Mouse (Mus musculus) mouse trophoblast stem cell (cell line): ENCODE results near the gene Eif4e.
"Not testable (repeated sequence)": the region's sequence is repeated elsewhere in the genome, so short reads cannot be mapped to it uniquely, and the experiment has no call there.

ENCODE experiments used
- in situ Hi-C, 2 experiments: fragments of 300-500 bp; cut with MseI, MboI; formaldehyde crosslinking; loops; 2 replicates in 1 of 2; 3 replicates in 1 of 2; pipeline ENCODE4 v1.15.1; 2025

The Eif4e gene

GRCm38 (mm10) chr3:138517881-138518280, 8.1 kb upstream of the Eif4e start:
- in situ Hi-C loops: no loop called here

- in situ Hi-C loops: no loop called here
These were observed 6.8 kb upstream of the Eif4e start for GRCm38 (mm10) chr3:138519218-138519617.

- in situ Hi-C loops: no loop called here
These were observed 2.0 kb upstream of the Eif4e start for GRCm38 (mm10) chr3:138523956-138524355.

- in situ Hi-C loops: no loop called here
These were observed 485 bp upstream of the Eif4e start for GRCm38 (mm10) chr3:138525494-138525893.

GRCm38 (mm10) chr3:138526916-138527666, 1.1 kb downstream of the Eif4e start:
- in situ Hi-C loops: no loop called here

- in situ Hi-C loops: no loop called here
These were observed 1.8 kb downstream of the Eif4e start for GRCm38 (mm10) chr3:138527667-138528231.

GRCm38 (mm10) chr3:138528265-138528664, 2.3 kb downstream of the Eif4e start:
- in situ Hi-C loops: no loop called here

- in situ Hi-C loops: no loop called here
These were observed 4.8 kb downstream of the Eif4e start for GRCm38 (mm10) chr3:138530578-138531478.

- in situ Hi-C loops: no loop called here
These were observed 5.7 kb downstream of the Eif4e start for GRCm38 (mm10) chr3:138531479-138532181.

- in situ Hi-C loops: no loop called here
These were observed 6.8 kb downstream of the Eif4e start for GRCm38 (mm10) chr3:138532764-138533163.

- in situ Hi-C loops: no loop called here
These were observed 10.1 kb downstream of the Eif4e start for GRCm38 (mm10) chr3:138536031-138536430.

- in situ Hi-C loops: no loop called here
These were observed 16.6 kb downstream of the Eif4e start for GRCm38 (mm10) chr3:138542621-138543020.

- in situ Hi-C loops: no loop called here
These were observed 18.1 kb downstream of the Eif4e start for GRCm38 (mm10) chr3:138544117-138544516.

GRCm38 (mm10) chr3:138546678-138547077, 20.7 kb downstream of the Eif4e start:
- in situ Hi-C loops: no loop called here

GRCm38 (mm10) chr3:138549045-138549444, 23.1 kb downstream of the Eif4e start:
- in situ Hi-C loops: no loop called here

GRCm38 (mm10) chr3:138550336-138551123, 24.6 kb downstream of the Eif4e start:
- in situ Hi-C loops: no loop called here

- in situ Hi-C loops: not testable (repeated sequence)
These were observed 29.3 kb downstream of the Eif4e start for GRCm38 (mm10) chr3:138555279-138555678.

GRCm38 (mm10) chr3:138558529-138558928, 32.5 kb downstream of the Eif4e start:
- in situ Hi-C loops: no loop called here

GRCm38 (mm10) chr3:138560242-138560641, 34.3 kb downstream of the Eif4e start:
- in situ Hi-C loops: no loop called here

GRCm38 (mm10) chr3:138560886-138561285, 34.9 kb downstream of the Eif4e start:
- in situ Hi-C loops: no loop called here

- in situ Hi-C loops: no loop called here
These were observed 52.9 kb downstream of the Eif4e start for GRCm38 (mm10) chr3:138578867-138579266.
